Mouse (Mus musculus): ENCODE measurements around the gene Tnfrsf14. TPM values are rescaled to one million over a fixed set of nuclear protein-coding genes. Genes with fewer than 3 reads are reported as not detected.
A peak's percentile ranks its signal among the peaks of the same experiment; 100 is the strongest.

Tnfrsf14 gene
- polyA plus RNA-seq, 1 experiment from 2014 or later = 59.8 TPM

- no peak overlapping the region for H3K4me3 ChIP-seq (ENCODE audit: low read depth, low read length)
- H3K4me1 ChIP-seq (ENCODE audit: control insufficient read depth, low read depth, low read length) = peaks cover 19% of the 10 kb centered on the region
- ATAC-seq (ENCODE audit: low read depth) = no peak
- 73% methylated on average over 2 of the region's 2 CpGs for WGBS (ENCODE audit: insufficient replicate concordance)
- H3K27ac ChIP-seq (ENCODE audit: low read length) = no peak overlapping the region
- no peak overlapping the region for H3K4me2 ChIP-seq (ENCODE audit: low read depth, low read length)
- no peaks in the 10 kb centered on the region for H3K36me3 ChIP-seq (ENCODE audit: control insufficient read depth, insufficient read depth)
- H3K9me3 ChIP-seq (replicated peaks; ENCODE audit: control insufficient read depth, low read length) = no peaks in the 10 kb centered on the region
- no peaks in the 10 kb centered on the region for H3K27me3 ChIP-seq (ENCODE audit: control insufficient read depth, insufficient read depth, low read depth, low read length)
- no peak overlapping the region for H3K9ac ChIP-seq (ENCODE audit: low read depth, low read length)
Observed at GRCm38 (mm10) chr4:154902371-154902770, 26.0 kb downstream of the Tnfrsf14 start.

- peak; percentile 96 for ATAC-seq (ENCODE audit: low read depth)
- H3K4me3 ChIP-seq (ENCODE audit: low read depth, low read length) = peak within 1 kb of the TSS; percentile 56
- no peak within 1 kb of the TSS for H3K27ac ChIP-seq (ENCODE audit: low read length)
- H3K9ac ChIP-seq (ENCODE audit: low read depth, low read length) = peak within 1 kb of the TSS; percentile 61
- no peaks in the 10 kb centered on the region for H3K9me3 ChIP-seq (replicated peaks; ENCODE audit: control insufficient read depth, low read length)
- peaks cover 6% of the 10 kb centered on the region; the same call in 1 of the 2 replicates for H3K27me3 ChIP-seq (ENCODE audit: control insufficient read depth, insufficient read depth, low read depth, low read length)
- peak within 1 kb of the TSS; percentile 74 for H3K4me2 ChIP-seq (ENCODE audit: low read depth, low read length)
- H3K36me3 ChIP-seq (ENCODE audit: control insufficient read depth, insufficient read depth) = no peaks in the 10 kb centered on the region
- 8% methylated on average over 43 of the region's 43 CpGs for WGBS (ENCODE audit: insufficient replicate concordance)
- H3K4me1 ChIP-seq (ENCODE audit: control insufficient read depth, low read depth, low read length) = peaks cover 13% of the 10 kb centered on the region
Observed at GRCm38 (mm10) chr4:154898506-154899446, 29.6 kb downstream of the Tnfrsf14 start, which contains the start of gene Fam213b. Fam213b (minus strand) TSS chr4:154899135.

DNA sequence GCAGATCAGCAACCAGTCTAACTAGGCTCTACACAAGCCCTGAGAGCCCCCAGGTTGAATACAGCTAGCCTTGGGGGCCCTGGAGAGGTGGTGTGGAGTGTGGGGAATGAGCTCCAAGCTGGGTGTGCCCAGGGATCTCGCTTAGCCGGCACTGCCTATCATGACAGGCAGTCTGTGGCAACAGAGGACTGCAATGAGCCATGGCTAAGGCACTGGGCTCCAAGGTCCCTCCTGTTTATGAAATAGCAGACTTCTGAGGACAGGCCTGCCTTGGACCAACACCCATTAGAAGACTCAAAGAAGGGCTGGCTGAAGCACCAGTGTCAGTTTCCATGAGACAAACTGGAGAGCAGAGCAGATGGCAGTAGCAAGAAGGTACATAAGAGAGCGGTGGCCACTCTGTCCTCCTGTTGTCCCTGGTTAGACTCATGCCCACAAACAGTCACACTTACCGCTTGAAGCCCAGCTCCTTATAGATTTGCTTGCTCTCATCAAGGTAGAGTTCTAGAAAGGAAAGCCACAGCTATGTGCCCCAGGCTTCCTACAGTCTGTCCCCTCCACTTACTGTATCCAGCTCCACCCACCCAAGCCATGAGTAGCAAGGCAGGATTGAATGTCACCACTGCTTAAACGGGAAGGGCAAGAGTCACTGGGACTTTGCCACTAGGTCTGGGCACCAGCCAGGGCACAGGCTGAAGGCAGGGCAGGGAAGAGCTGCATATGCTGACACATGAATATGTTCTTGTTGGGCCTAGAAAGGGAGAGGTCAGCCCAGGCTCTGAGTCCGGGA lies 30.5 kb downstream of the Tnfrsf14 start:
- Histone ChIP-seq H3K9ac (ENCODE audit: low read depth, low read length) (peak overlapping the region; percentile 61; the same call in 1 of the 2 replicates), H3K4me2 (ENCODE audit: low read depth, low read length) (peak overlapping the region; percentile 74), H3K27ac (ENCODE audit: low read length) (no peak overlapping the region), H3K27me3 (ENCODE audit: control insufficient read depth, insufficient read depth, low read depth, low read length) (peaks cover 11% of the 10 kb centered on the region; the same call in 1 of the 2 replicates), H3K9me3 (replicated peaks; ENCODE audit: control insufficient read depth, low read length) (no peaks in the 10 kb centered on the region), H3K4me3 (ENCODE audit: low read depth, low read length) (peak overlapping the region; percentile 56), H3K36me3 (ENCODE audit: control insufficient read depth, insufficient read depth) (no peaks in the 10 kb centered on the region), H3K4me1 (ENCODE audit: control insufficient read depth, low read depth, low read length) (peaks cover 13% of the 10 kb centered on the region)
- 59% methylated on average over 6 of the region's 6 CpGs for WGBS (ENCODE audit: insufficient replicate concordance)
- ATAC-seq (ENCODE audit: low read depth) = no peak

GRCm38 (mm10) chr4:154895549-154895948 lies 32.8 kb downstream of the Tnfrsf14 start:
- Histone ChIP-seq H3K4me3 (ENCODE audit: low read depth, low read length) (no peak overlapping the region), H3K9ac (ENCODE audit: low read depth, low read length) (no peak overlapping the region), H3K4me2 (ENCODE audit: low read depth, low read length) (no peak overlapping the region), H3K9me3 (replicated peaks; ENCODE audit: control insufficient read depth, low read length) (no peaks in the 10 kb centered on the region), H3K4me1 (ENCODE audit: control insufficient read depth, low read depth, low read length) (peaks cover 13% of the 10 kb centered on the region), H3K27me3 (ENCODE audit: control insufficient read depth, insufficient read depth, low read depth, low read length) (peaks cover 13% of the 10 kb centered on the region; the same call in 1 of the 2 replicates), H3K27ac (ENCODE audit: low read length) (no peak overlapping the region), H3K36me3 (ENCODE audit: control insufficient read depth, insufficient read depth) (no peaks in the 10 kb centered on the region)
- no peak for ATAC-seq (ENCODE audit: low read depth)
- 63% methylated on average over 5 of the region's 5 CpGs for WGBS (ENCODE audit: insufficient replicate concordance)

DNA sequence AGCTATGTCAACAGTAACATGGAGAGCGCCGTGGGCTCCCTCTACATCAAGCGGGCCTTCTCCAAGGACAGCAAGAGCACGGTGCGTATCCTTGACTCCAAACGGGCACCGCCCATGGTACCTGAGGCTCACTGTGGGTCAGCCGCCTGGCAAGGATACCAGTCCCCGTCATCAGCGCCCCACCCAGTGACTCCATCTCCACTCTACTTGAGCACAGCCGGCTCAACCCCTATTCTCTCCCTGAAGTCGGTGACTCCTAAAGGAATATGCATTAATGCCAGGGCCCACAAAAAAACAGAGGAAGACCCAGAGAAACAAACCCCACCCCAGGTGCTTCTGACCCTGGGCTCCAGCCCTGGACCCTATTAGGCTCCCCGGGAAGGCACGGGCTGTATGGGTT lies 37.5 kb downstream of the Tnfrsf14 start:
- H3K27me3 ChIP-seq (ENCODE audit: control insufficient read depth, insufficient read depth, low read depth, low read length) = peaks cover 16% of the 10 kb centered on the region; the same call in 1 of the 2 replicates
- ATAC-seq (ENCODE audit: low read depth) = no peak
- 77% methylated on average over 14 of the region's 14 CpGs for WGBS (ENCODE audit: insufficient replicate concordance)

GRCm38 (mm10) chr4:154887593-154888250 lies 40.6 kb downstream of the Tnfrsf14 start:
- H3K9ac ChIP-seq (ENCODE audit: low read depth, low read length) = no peak overlapping the region
- no peak overlapping the region for H3K27ac ChIP-seq (ENCODE audit: low read length)
- H3K4me2 ChIP-seq (ENCODE audit: low read depth, low read length) = no peak overlapping the region
- no peak for ATAC-seq (ENCODE audit: low read depth)
- H3K9me3 ChIP-seq (replicated peaks; ENCODE audit: control insufficient read depth, low read length) = no peaks in the 10 kb centered on the region
- H3K27me3 ChIP-seq (ENCODE audit: control insufficient read depth, insufficient read depth, low read depth, low read length) = peaks cover 19% of the 10 kb centered on the region
- H3K36me3 ChIP-seq (ENCODE audit: control insufficient read depth, insufficient read depth) = no peaks in the 10 kb centered on the region
- no peak overlapping the region for H3K4me3 ChIP-seq (ENCODE audit: low read depth, low read length)
- 67% methylated on average over 15 of the region's 15 CpGs for WGBS (ENCODE audit: insufficient replicate concordance)
- peaks cover 2% of the 10 kb centered on the region for H3K4me1 ChIP-seq (ENCODE audit: control insufficient read depth, low read depth, low read length)

More for the DNA sequence above, 37.5 kb downstream of the Tnfrsf14 start:
- Histone ChIP-seq H3K4me1 (ENCODE audit: control insufficient read depth, low read depth, low read length) (no peaks in the 10 kb centered on the region), H3K9ac (ENCODE audit: low read depth, low read length) (no peak overlapping the region), H3K27ac (ENCODE audit: low read length) (no peak overlapping the region), H3K4me2 (ENCODE audit: low read depth, low read length) (no peak overlapping the region), H3K4me3 (ENCODE audit: low read depth, low read length) (no peak overlapping the region), H3K36me3 (ENCODE audit: control insufficient read depth, insufficient read depth) (no peaks in the 10 kb centered on the region), H3K9me3 (replicated peaks; ENCODE audit: control insufficient read depth, low read length) (no peaks in the 10 kb centered on the region)

- peaks cover 9% of the 10 kb centered on the region for H3K4me1 ChIP-seq (ENCODE audit: control insufficient read depth, low read depth, low read length)
- peaks cover 17% of the 10 kb centered on the region for H3K27me3 ChIP-seq (ENCODE audit: control insufficient read depth, insufficient read depth, low read depth, low read length)
- H3K9ac ChIP-seq (ENCODE audit: low read depth, low read length) = no peak overlapping the region
- WGBS (ENCODE audit: insufficient replicate concordance) = 49% methylated on average over 13 of the region's 13 CpGs
- ATAC-seq (ENCODE audit: low read depth) = no peak
- H3K4me2 ChIP-seq (ENCODE audit: low read depth, low read length) = no peak overlapping the region
- H3K36me3 ChIP-seq (ENCODE audit: control insufficient read depth, insufficient read depth) = no peaks in the 10 kb centered on the region
- no peaks in the 10 kb centered on the region for H3K9me3 ChIP-seq (replicated peaks; ENCODE audit: control insufficient read depth, low read length)
- no peak overlapping the region for H3K4me3 ChIP-seq (ENCODE audit: low read depth, low read length)
- no peak overlapping the region for H3K27ac ChIP-seq (ENCODE audit: low read length)
Observed at GRCm38 (mm10) chr4:154886876-154887592, 41.3 kb downstream of the Tnfrsf14 start.

- Histone ChIP-seq H3K4me3 (ENCODE audit: low read depth, low read length) (no peak overlapping the region), H3K9ac (ENCODE audit: low read depth, low read length) (no peak overlapping the region), H3K36me3 (ENCODE audit: control insufficient read depth, insufficient read depth) (no peaks in the 10 kb centered on the region), H3K9me3 (replicated peaks; ENCODE audit: control insufficient read depth, low read length) (no peaks in the 10 kb centered on the region), H3K27me3 (ENCODE audit: control insufficient read depth, insufficient read depth, low read depth, low read length) (peaks cover 17% of the 10 kb centered on the region), H3K4me2 (ENCODE audit: low read depth, low read length) (no peak overlapping the region), H3K4me1 (ENCODE audit: control insufficient read depth, low read depth, low read length) (peaks cover 24% of the 10 kb centered on the region), H3K27ac (ENCODE audit: low read length) (no peak overlapping the region)
- no peak for ATAC-seq (ENCODE audit: low read depth)
- WGBS (ENCODE audit: insufficient replicate concordance) = 69% methylated on average over 11 of the region's 11 CpGs
Observed at GRCm38 (mm10) chr4:154885416-154885815, 42.9 kb downstream of the Tnfrsf14 start.
